Mouse (Mus musculus) heart, embryonic 16.5 days (tissue): ENCODE data around the gene Gstp2. TPM values are rescaled to one million over a fixed set of nuclear protein-coding genes. Genes with fewer than 3 reads are reported as not detected.

ENCODE experiments used
- ATAC-seq: fragments of 200-750 bp; cut with Nextera tagmentation; replicated peaks from 2 replicates; pipeline ENCODE4 v1.8.0; 2017; ENCODE audit warnings: moderate number of reproducible peaks; ENCODE audit not compliant: insufficient read depth, low FRiP score; ENCODE audit errors: extremely low read depth
- H3K27ac ChIP-seq: fragments of 300-500 bp; sonication (generic); 2 replicates; pipeline ENCODE4 v1.5.1; 2014; ENCODE audit warnings: mild to moderate bottlenecking, low read length, control low read depth, moderate library complexity
- H3K27me3 ChIP-seq: fragments of 300-500 bp; sonication (generic); 2 replicates; pipeline ENCODE4 v1.6.1; 2014; ENCODE audit warnings: low read length, mixed read lengths; ENCODE audit not compliant: control insufficient read depth, insufficient read depth
- H3K36me3 ChIP-seq: fragments of 300-500 bp; sonication (generic); 2 replicates; pipeline ENCODE4 v1.6.1; 2014; ENCODE audit not compliant: control insufficient read depth, insufficient read depth
- H3K4me1 ChIP-seq: fragments of 300-500 bp; sonication (generic); 2 replicates; pipeline ENCODE4 v1.6.1; 2014; ENCODE audit warnings: low read length, mixed read lengths; ENCODE audit not compliant: control insufficient read depth, insufficient read depth
- H3K4me2 ChIP-seq: fragments of 300-500 bp; sonication (generic); 2 replicates; pipeline ENCODE4 v1.6.1; 2014; ENCODE audit warnings: low read depth, mild to moderate bottlenecking, control low read depth, low read length
- H3K4me3 ChIP-seq: fragments of 300-500 bp; sonication (generic); 2 replicates; pipeline ENCODE4 v1.5.1; 2014; ENCODE audit warnings: mild to moderate bottlenecking, control low read depth, low read length
- H3K9ac ChIP-seq: fragments of 300-500 bp; sonication (generic); 2 replicates; pipeline ENCODE4 v1.6.1; 2014; ENCODE audit warnings: low read length, control low read depth
- H3K9me3 ChIP-seq: fragments of 300-500 bp; sonication (generic); replicated peaks from 2 replicates; pipeline ENCODE4 v1.6.1; 2016; ENCODE audit warnings: low read length; ENCODE audit not compliant: control insufficient read depth
- WGBS: fragments of 180-500 bp; shearing (Covaris S2); extraction: QIAGEN DNeasy Blood & Tissue Kit; methylation state at CpG from one replicate; pipeline ENCODE4 v1.1.7; 2014; 5-methylcytosine and 5-hydroxymethylcytosine counted together
- polyA plus RNA-seq: library from polyadenylated mRNA; unstranded; fragments of >200 nt; fragmentation: Nextera tagmentation; extraction: Ambion mirVana; gene quantifications from 2 replicates; pipeline ENCODE4 v1.2.1, GENCODE M21; 2015

The Gstp2 gene
- polyA plus RNA-seq, 1 experiment from 2014 or later = 8.0 TPM

- peaks cover 2% of the 10 kb centered on the region for H3K4me1 ChIP-seq
- 86% methylated on average over 3 of the region's 3 CpGs for WGBS
These were observed 53.9 kb downstream of the Gstp2 start for GRCm38 (mm10) chr19:3991966-3992365.

GRCm38 (mm10) chr19:3991562-3991961, 54.3 kb downstream of the Gstp2 start:
- peaks cover 5% of the 10 kb centered on the region; the same call in 1 of the 2 replicates for H3K27me3 ChIP-seq
- 0 out of 2 replicates have a peak, but pooled peaks cover 4% of the 10 kb centered on the region for H3K36me3 ChIP-seq
- peaks cover 6% of the 10 kb centered on the region for H3K4me1 ChIP-seq
- WGBS = 92% methylated on average over 3 of the region's 3 CpGs
- ATAC-seq = no peak
- H3K4me3 ChIP-seq = no peak overlapping the region
- no peak overlapping the region for H3K9ac ChIP-seq
- no peak overlapping the region for H3K4me2 ChIP-seq
- no peaks in the 10 kb centered on the region for H3K9me3 ChIP-seq
- H3K27ac ChIP-seq = no peak overlapping the region

More at GRCm38 (mm10) chr19:3991966-3992365, 53.9 kb downstream of the Gstp2 start:
- no peak overlapping the region for H3K27ac ChIP-seq
- no peak overlapping the region for H3K4me2 ChIP-seq
- H3K27me3 ChIP-seq = peaks cover 5% of the 10 kb centered on the region; the same call in 1 of the 2 replicates
- no peak for ATAC-seq
- no peak overlapping the region for H3K9ac ChIP-seq
- H3K4me3 ChIP-seq = no peak overlapping the region
- no peaks in the 10 kb centered on the region for H3K9me3 ChIP-seq
- H3K36me3 ChIP-seq = 0 out of 2 replicates have a peak, but pooled peaks cover 4% of the 10 kb centered on the region

- no peaks in the 10 kb centered on the region for H3K9me3 ChIP-seq
- H3K27me3 ChIP-seq = peaks cover 5% of the 10 kb centered on the region; the same call in 1 of the 2 replicates
- ATAC-seq = no peak
- 44% methylated on average over 6 of the region's 6 CpGs for WGBS
- peaks cover 12% of the 10 kb centered on the region for H3K4me1 ChIP-seq
- H3K9ac ChIP-seq = no peak overlapping the region
- H3K4me3 ChIP-seq = no peak overlapping the region
- H3K4me2 ChIP-seq = no peak overlapping the region
- 0 out of 2 replicates have a peak, but pooled peaks cover 4% of the 10 kb centered on the region for H3K36me3 ChIP-seq
- no peak overlapping the region for H3K27ac ChIP-seq
These were observed 55.0 kb downstream of the Gstp2 start for GRCm38 (mm10) chr19:3990804-3991203.

Other genes with a start within 250 kb of the Gstp2 start
- 24.1 and 30.6 TPM in 2 replicates for gene Chka, start 194.2 kb downstream of the Gstp2 start, polyA plus RNA-seq
- gene Tcirg1, start 138.9 kb downstream of the Gstp2 start, polyA plus RNA-seq = 31.0 and 32.3 TPM in 2 replicates
- gene Ndufs8, start 133.2 kb downstream of the Gstp2 start, polyA plus RNA-seq = 466 and 487 TPM in 2 replicates
- 2.6 and 3.7 TPM in 2 replicates for gene Aldh3b1, start 116.2 kb downstream of the Gstp2 start, polyA plus RNA-seq
- gene Unc93b1, start 110.8 kb downstream of the Gstp2 start, polyA plus RNA-seq = 19.8 TPM in 2 replicates
- not detected in 2 replicates for gene Aldh3b3, start 87.4 kb downstream of the Gstp2 start, polyA plus RNA-seq
- gene Aldh3b2, start 73.7 kb downstream of the Gstp2 start, polyA plus RNA-seq = 0.21 and 0.47 TPM in 2 replicates
- gene Acy3, start 59.5 kb downstream of the Gstp2 start, polyA plus RNA-seq = 13.0 and 13.3 TPM in 2 replicates
- gene Tbx10, start 53.3 kb downstream of the Gstp2 start, polyA plus RNA-seq = not detected in 2 replicates
- gene Nudt8, start 45.4 kb downstream of the Gstp2 start, polyA plus RNA-seq = 67.8 and 75.1 TPM in 2 replicates
- 6.2 TPM in 2 replicates for gene Gm49405, start 45.4 kb downstream of the Gstp2 start, polyA plus RNA-seq
- gene Doc2g, start 42.7 kb downstream of the Gstp2 start, polyA plus RNA-seq = 84.9 and 90.6 TPM in 2 replicates
- gene Ndufv1, start 33.2 kb downstream of the Gstp2 start, polyA plus RNA-seq = 618 and 661 TPM in 2 replicates
- 378 and 420 TPM in 2 replicates for gene Gstp1, start 8.0 kb downstream of the Gstp2 start, polyA plus RNA-seq
- 0.51 and 0.80 TPM in 2 replicates for gene Gstp3, start 13.5 kb upstream of the Gstp2 start, polyA plus RNA-seq
- gene Cabp2, start 35.6 kb upstream of the Gstp2 start, polyA plus RNA-seq = not detected in 2 replicates
- gene Cdk2ap2, start 51.2 kb upstream of the Gstp2 start, polyA plus RNA-seq = 86.0 and 86.2 TPM in 2 replicates
- 27.7 and 29.4 TPM in 2 replicates for gene Pitpnm1, start 54.0 kb upstream of the Gstp2 start, polyA plus RNA-seq
- gene Aip, start 79.8 kb upstream of the Gstp2 start, polyA plus RNA-seq = 87.5 and 88.6 TPM in 2 replicates
- not detected in 2 replicates for gene Gpr152, start 93.8 kb upstream of the Gstp2 start, polyA plus RNA-seq
- gene Cabp4, start 98.0 kb upstream of the Gstp2 start, polyA plus RNA-seq = 0.11 TPM in 1 of 2 replicates, not detected in the other
- gene Coro1b, start 102.6 kb upstream of the Gstp2 start, polyA plus RNA-seq = 133 and 134 TPM in 2 replicates
- gene Ptprcap, start 107.6 kb upstream of the Gstp2 start, polyA plus RNA-seq = 25.3 and 71.1 TPM in 2 replicates
- 47.4 and 48.7 TPM in 2 replicates for gene Rps6kb2, start 117.3 kb upstream of the Gstp2 start, polyA plus RNA-seq
- 15.9 and 17.5 TPM in 2 replicates for gene Carns1, start 129.5 kb upstream of the Gstp2 start, polyA plus RNA-seq
- 10.8 and 26.5 TPM in 2 replicates for gene Tbc1d10c, start 145.3 kb upstream of the Gstp2 start, polyA plus RNA-seq
- 813 and 866 TPM in 2 replicates for gene Ppp1ca, start 146.0 kb upstream of the Gstp2 start, polyA plus RNA-seq
- 19.9 and 21.1 TPM in 2 replicates for gene Rad9a, start 155.6 kb upstream of the Gstp2 start, polyA plus RNA-seq
- gene Clcf1, start 168.2 kb upstream of the Gstp2 start, polyA plus RNA-seq = 1.5 and 1.7 TPM in 2 replicates
- gene AC109138.7, start 168.3 kb upstream of the Gstp2 start, polyA plus RNA-seq = not detected in 2 replicates
- gene Pold4, start 185.9 kb upstream of the Gstp2 start, polyA plus RNA-seq = 22.6 and 24.9 TPM in 2 replicates
- gene Ssh3, start 223.2 kb upstream of the Gstp2 start, polyA plus RNA-seq = 8.3 and 11.6 TPM in 2 replicates
- 1.4 and 2.4 TPM in 2 replicates for gene Ankrd13d, start 237.1 kb upstream of the Gstp2 start, polyA plus RNA-seq